Mouse (Mus musculus): ENCODE measurements around the gene Gtpbp2.

- TF ChIP-seq CTCF (IDR thresholded peaks at IDR 0.05; ENCODE audit: low read depth, low read length): no peak
- TF ChIP-seq POLR2A (IDR thresholded peaks at IDR 0.05; ENCODE audit: insufficient read depth, low read length): no peak
- TF ChIP-seq EP300 (IDR thresholded peaks at IDR 0.05; ENCODE audit: insufficient read depth, low read depth, low read length): no peak
Observed at GRCm38 (mm10) chr17:46161710-46162109, 878 bp downstream of the Gtpbp2 start.

Data from ES-Bruce4 (cell line).